In genomic region chr16:94241126-94241525, GRCm38 (mm10) we compare ENCODE assay signal across 14 mouse cellular contexts.
DNase-seq lines count a peak whose midpoint lies in the region; ATAC-seq lines count a peak whose summit lies in the region.
"Had no signal": no experiment of that assay in that cellular context is flagged by ENCODE, and none has a peak within 500 bp of the region (broad histone marks: within the 10 kb centered on the region; RNA-seq: fewer than 3 reads in every experiment).

No protein-coding gene starts in this region.

- peaks cover 5% of the 10 kb centered on the region; the same call in 1 of the 2 replicates for H3K4me1 ChIP-seq in kidney, embryonic 14.5 days (ENCODE audit: control insufficient read depth, insufficient read depth, low read length)

- no peak overlapping the region for H3K4me3 ChIP-seq in kidney, embryonic 14.5 days (ENCODE audit: low read length)
- H3K4me3 ChIP-seq: erythroblast, embryonic 14.5 days; hindbrain, embryonic 15.5 days; midbrain, embryonic 15.5 days had no signal

- no peaks in the 10 kb centered on the region for H3K27me3 ChIP-seq in kidney, embryonic 14.5 days (ENCODE audit: control insufficient read depth, insufficient read depth, low read length)

- H3K9me3 ChIP-seq in kidney, embryonic 14.5 days (ENCODE audit: control insufficient read depth, low read length): no peaks in the 10 kb centered on the region
- H3K9me3 ChIP-seq: hindbrain, embryonic 15.5 days; midbrain, embryonic 15.5 days had no signal

- no peaks in the 10 kb centered on the region for H3K36me3 ChIP-seq in kidney, embryonic 14.5 days (ENCODE audit: control insufficient read depth, insufficient read depth, low read length)
- H3K36me3 ChIP-seq: hindbrain, embryonic 15.5 days; midbrain, embryonic 15.5 days had no signal

- 91% methylated on average over 10 of the region's 10 CpGs for WGBS in kidney, embryonic 14.5 days

- H3K27ac ChIP-seq in kidney, embryonic 14.5 days (ENCODE audit: low read depth, low read length): no peak overlapping the region
- H3K27ac ChIP-seq: hindbrain, embryonic 15.5 days; midbrain, embryonic 15.5 days had no signal

- H3K9ac ChIP-seq in kidney, embryonic 14.5 days (ENCODE audit: low read depth, low read length): no peak overlapping the region
- H3K9ac ChIP-seq: hindbrain, embryonic 15.5 days; midbrain, embryonic 15.5 days had no signal

- ATAC-seq in kidney, embryonic 14.5 days (ENCODE audit: low FRiP score, low TSS enrichment): no peak
- ATAC-seq: midbrain, embryonic 15.5 days had no signal

- no peak overlapping the region for H3K4me2 ChIP-seq in kidney, embryonic 14.5 days (replicated peaks; ENCODE audit: low read depth, low read length)
- H3K4me2 ChIP-seq: hindbrain, embryonic 15.5 days; midbrain, embryonic 15.5 days had no signal

- peak; percentile 67 for DNase-seq in 416B (ENCODE audit: low read depth)
- DNase-seq in CD8-positive naive resting alpha-beta T cell, adult 2 months (ENCODE audit: low read depth in 2 of 2, low spot score in 2 of 2): peak; percentile 78 to 81
- peak; percentile 91 for DNase-seq in induced T-regulatory cell, adult 2 months (ENCODE audit: low read depth)
- DNase-seq in natural killer cell, adult 2 months (ENCODE audit: low spot score in 2 of 2): peak; percentile 77 to 78
- no peak for DNase-seq in adrenal gland, adult 8-10 months
- DNase-seq in ovary, adult 18-20 months (ENCODE audit: low spot score): no peak
- no peak for DNase-seq in urinary bladder, adult 2 months (ENCODE audit: low spot score)
- DNase-seq: cerebellum, postnatal 36 days; left cerebral cortex, postnatal 4 days; retina, postnatal 1 day had no signal

Comparison
In these comparisons a context has a peak if more than half of its experiments do, and no peak if none do; other contexts are left out.
1. DNase-seq: peak in 416B (single experiment), CD8-positive naive resting alpha-beta T cell, adult 2 months (2 of 2), induced T-regulatory cell, adult 2 months (single experiment) and natural killer cell, adult 2 months (2 of 2); none in adrenal gland, adult 8-10 months (single experiment), ovary, adult 18-20 months (single experiment) and urinary bladder, adult 2 months (single experiment).